Mouse (Mus musculus) MEL (cell line): ENCODE data around the gene Syp. TPM values are rescaled to one million over a fixed set of nuclear protein-coding genes. Genes with fewer than 3 reads are reported as not detected.

Experiments
- DNase-seq: peaks from one replicate; pipeline ENCODE4 v3.0.0; 2011; ENCODE audit warnings: low read depth, low spot score
- H3K27ac ChIP-seq: 2 replicates; pipeline ENCODE4 v1.5.1; 2012; ENCODE audit warnings: low read depth, mild to moderate bottlenecking, control low read depth, low read length, moderate library complexity; ENCODE audit not compliant: control insufficient read depth
- H3K27me3 ChIP-seq, 2 experiments: fragments of 150-350 bp in 1 of 2; sonication (generic) in 1 of 2; 2 replicates each; pipeline ENCODE4 v1.6.1; 2012; ENCODE audit warnings: low read length in 2 of 2, mild to moderate bottlenecking in 2 of 2, improper control_type of control experiment in 1 of 2, moderate library complexity in 1 of 2; ENCODE audit not compliant: insufficient read depth in 2 of 2, control insufficient read depth in 1 of 2
- H3K36me3 ChIP-seq, 2 experiments: 2 replicates each; pipeline ENCODE4 v1.6.1; 2012 to 2014; ENCODE audit warnings: low read length in 2 of 2, improper control_type of control experiment in 1 of 2, inconsistent platforms in 1 of 2, mild to moderate bottlenecking in 1 of 2; ENCODE audit not compliant: insufficient read depth in 2 of 2, control insufficient read depth in 1 of 2
- H3K4me1 ChIP-seq, 2 experiments: fragments of 150-350 bp in 1 of 2; sonication (generic) in 1 of 2; 2 replicates each; pipeline ENCODE4 v1.6.1; 2012; ENCODE audit warnings: low read length in 2 of 2, improper control_type of control experiment in 1 of 2, mild to moderate bottlenecking in 1 of 2; ENCODE audit not compliant: insufficient read depth in 2 of 2, control insufficient read depth in 1 of 2
- H3K4me3 ChIP-seq, 2 experiments: fragments of 150-350 bp in 1 of 2; sonication (generic) in 1 of 2; 2 replicates each; pipeline ENCODE4 v1.5.1; 2012; ENCODE audit warnings: low read depth in 2 of 2, low read length in 2 of 2, mild to moderate bottlenecking in 2 of 2, moderate library complexity in 2 of 2, control low read depth in 1 of 2, improper control_type of control experiment in 1 of 2; ENCODE audit not compliant: control insufficient read depth in 1 of 2, insufficient read depth in 1 of 2
- H3K79me2 ChIP-seq: 2 replicates; pipeline ENCODE4 v1.6.1; 2012; ENCODE audit warnings: mild to moderate bottlenecking, low read length, moderate library complexity; ENCODE audit not compliant: control insufficient read depth, poor library complexity, insufficient read depth
- H3K9ac ChIP-seq: 2 replicates; pipeline ENCODE4 v1.6.1; 2012; ENCODE audit warnings: low read depth, mild to moderate bottlenecking, control low read depth, low read length, moderate library complexity; ENCODE audit not compliant: control insufficient read depth, poor library complexity, severe bottlenecking
- H3K9me3 ChIP-seq: fragments of 150-350 bp; sonication (generic); replicated peaks from 2 replicates; pipeline ENCODE4 v1.6.1; 2012; ENCODE audit warnings: mild to moderate bottlenecking, low read length, improper control_type of control experiment, moderate library complexity; ENCODE audit not compliant: insufficient read depth
- BHLHE40 ChIP-seq: IDR thresholded peaks from 2 replicates; pipeline ENCODE4 v1.6.1; 2012; ENCODE audit warnings: low read depth, mild to moderate bottlenecking, inconsistent platforms, low read length, improper control_type of control experiment, borderline replicate concordance
- CTCF ChIP-seq, 3 experiments: IDR thresholded peaks in 2 of 3; conservative IDR thresholded peaks in 1 of 3; 2 replicates each; pipeline ENCODE4 v1.5.1; 2011 to 2012; ENCODE audit warnings: low read length in 3 of 3, low read depth in 2 of 3, mild to moderate bottlenecking in 2 of 3, improper control_type of control experiment in 1 of 3, inconsistent platforms in 1 of 3, mixed read lengths in 1 of 3, moderate library complexity in 1 of 3; ENCODE audit not compliant: control insufficient read depth in 1 of 3, insufficient read depth in 1 of 3, poor library complexity in 1 of 3, severe bottlenecking in 1 of 3
- EP300 ChIP-seq, 2 experiments: IDR thresholded peaks; 2 replicates each; pipeline ENCODE4 v1.6.1; 2011; ENCODE audit warnings: improper control_type of control experiment in 2 of 2, low read length in 2 of 2, low read depth in 1 of 2, mild to moderate bottlenecking in 1 of 2
- GABPA ChIP-seq: IDR thresholded peaks from 2 replicates; pipeline ENCODE4 v1.6.1; 2012; ENCODE audit warnings: low read depth, mild to moderate bottlenecking, inconsistent platforms, low read length, improper control_type of control experiment, moderate library complexity
- GATA1 ChIP-seq: IDR thresholded peaks from 2 replicates; pipeline ENCODE4 v1.6.1; 2011; ENCODE audit warnings: low read depth, low read length, improper control_type of control experiment
- HCFC1 ChIP-seq: IDR thresholded peaks from 2 replicates; pipeline ENCODE4 v1.6.1; 2012; ENCODE audit warnings: low read depth, mild to moderate bottlenecking, inconsistent platforms, low read length, improper control_type of control experiment, moderate library complexity
- JUND ChIP-seq: IDR thresholded peaks from 2 replicates; pipeline ENCODE4 v1.6.1; 2011; ENCODE audit warnings: low read depth, mild to moderate bottlenecking, improper control_type of control experiment, low read length
- MAZ ChIP-seq: IDR thresholded peaks from 2 replicates; pipeline ENCODE4 v1.6.1; 2012; ENCODE audit warnings: low read depth, mild to moderate bottlenecking, inconsistent platforms, low read length, improper control_type of control experiment
- MEF2A ChIP-seq: IDR thresholded peaks from 2 replicates; pipeline ENCODE4 v1.6.1; 2014; ENCODE audit warnings: low read depth, mild to moderate bottlenecking, inconsistent platforms, low read length, improper control_type of control experiment; ENCODE audit not compliant: poor library complexity, insufficient replicate concordance, severe bottlenecking; ENCODE audit errors: extremely low read depth
- MXI1 ChIP-seq: IDR thresholded peaks from 2 replicates; pipeline ENCODE4 v1.6.1; 2011; ENCODE audit warnings: mild to moderate bottlenecking, low read depth, low read length, improper control_type of control experiment
- MYC ChIP-seq: IDR thresholded peaks from 2 replicates; pipeline ENCODE4 v1.6.1; 2011; ENCODE audit warnings: low read depth, mild to moderate bottlenecking, low read length, improper control_type of control experiment, moderate library complexity
- NELFE ChIP-seq: IDR thresholded peaks from 2 replicates; pipeline ENCODE4 v1.6.1; 2011; ENCODE audit warnings: low read depth, low read length, improper control_type of control experiment
- POLR2AphosphoS2 ChIP-seq: IDR thresholded peaks from 2 replicates; pipeline ENCODE4 v1.6.1; 2011; ENCODE audit warnings: low read length, improper control_type of control experiment
- POLR2AphosphoS5 ChIP-seq: IDR thresholded peaks from 2 replicates; pipeline ENCODE4 v1.6.1; 2012; ENCODE audit warnings: low read depth, borderline replicate concordance, mild to moderate bottlenecking, inconsistent platforms, low read length, moderate library complexity, mixed read lengths
- RAD21 ChIP-seq: IDR thresholded peaks from 2 replicates; pipeline ENCODE4 v1.6.1; 2011; ENCODE audit warnings: mild to moderate bottlenecking, low read depth, low read length, improper control_type of control experiment
- SMC3 ChIP-seq: IDR thresholded peaks from 2 replicates; pipeline ENCODE4 v1.6.1; 2011; ENCODE audit warnings: low read depth, low read length, improper control_type of control experiment
- TAL1 ChIP-seq: IDR thresholded peaks from 2 replicates; pipeline ENCODE4 v1.6.1; 2012; ENCODE audit warnings: mild to moderate bottlenecking, inconsistent platforms, low read length, moderate library complexity, mixed read lengths
- TBP ChIP-seq: IDR thresholded peaks from 2 replicates; pipeline ENCODE4 v1.8.0; 2011; ENCODE audit warnings: low read depth, low read length, improper control_type of control experiment
- TCF12 ChIP-seq: IDR thresholded peaks from 2 replicates; pipeline ENCODE4 v1.6.1; 2014; ENCODE audit warnings: low read depth, mild to moderate bottlenecking, inconsistent platforms, low read length, improper control_type of control experiment, moderate library complexity
- UBTF ChIP-seq: IDR thresholded peaks from 2 replicates; pipeline ENCODE4 v1.6.1; 2012; ENCODE audit warnings: low read depth, mild to moderate bottlenecking, inconsistent platforms, low read length, improper control_type of control experiment, moderate library complexity, borderline replicate concordance; ENCODE audit not compliant: insufficient read depth
- USF2 ChIP-seq, 2 experiments: IDR thresholded peaks; 2 replicates each; pipeline ENCODE4 v1.6.1; 2011 to 2012; ENCODE audit warnings: improper control_type of control experiment in 2 of 2, low read length in 2 of 2, borderline replicate concordance in 1 of 2, inconsistent platforms in 1 of 2, low read depth in 1 of 2, mild to moderate bottlenecking in 1 of 2; ENCODE audit not compliant: insufficient read depth in 1 of 2
- ZC3H11A ChIP-seq: IDR thresholded peaks from 2 replicates; pipeline ENCODE4 v1.6.1; 2012; ENCODE audit warnings: low read depth, mild to moderate bottlenecking, inconsistent platforms, low read length, improper control_type of control experiment
- ZKSCAN1 ChIP-seq: IDR thresholded peaks from 2 replicates; pipeline ENCODE4 v1.6.1; 2012; ENCODE audit warnings: low read depth, mild to moderate bottlenecking, inconsistent platforms, low read length, improper control_type of control experiment, moderate library complexity
- ZNF384 ChIP-seq: IDR thresholded peaks from 2 replicates; pipeline ENCODE4 v1.6.1; 2012; ENCODE audit warnings: low read depth, mild to moderate bottlenecking, inconsistent platforms, low read length, improper control_type of control experiment
- polyA plus RNA-seq, 2 experiments: library from polyadenylated mRNA; stranded (reverse) in 1 of 2; unstranded in 1 of 2; fragments of >175 nt in 1 of 2; fragments of >200 nt in 1 of 2; gene quantifications; 2 replicates each; pipeline versions ENCODE4 v1.2.1 to v1.2.4; 2012; ENCODE audit warnings: low replicate concordance in 2 of 2, low read depth in 1 of 2; ENCODE audit not compliant: insufficient read length in 2 of 2, insufficient read depth in 1 of 2, missing spikeins in 1 of 2
- total RNA-seq: library from RNA; depleted of rRNA; stranded (reverse); fragments of 300-350 nt; gene quantifications from 2 replicates; pipeline ENCODE4 v1.2.3, GENCODE M21; 2012

Syp gene
- total and polyA plus RNA-seq, 3 experiments = 0.54 to 2.3 TPM; not detected in 1

DNA sequence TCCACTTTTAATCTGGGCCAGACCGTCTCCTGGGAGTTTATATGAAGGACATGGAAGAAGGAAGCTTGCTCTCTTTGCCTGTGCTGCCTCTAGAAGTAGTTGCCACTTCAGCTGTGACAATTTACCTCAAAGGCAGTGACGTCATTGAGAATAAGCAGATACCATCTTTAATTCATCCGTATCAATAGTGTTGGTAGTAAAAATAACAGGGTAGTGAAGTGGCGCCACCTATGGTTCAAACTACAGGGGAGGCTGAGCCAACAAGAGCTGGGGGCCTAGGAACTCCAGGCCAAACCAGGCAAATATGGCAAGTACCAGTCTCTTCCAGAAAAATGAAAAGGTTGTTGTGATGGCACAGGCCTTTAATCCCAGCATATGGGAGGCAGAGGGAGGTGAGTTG is 54.6 kb downstream of the Syp start:
- Histone ChIP-seq H3K9ac (no peak overlapping the region), H3K4me1 (no peaks in the 10 kb centered on the region), H3K4me3 (no peak overlapping the region), H3K79me2 (peaks cover 8% of the 10 kb centered on the region), H3K36me3 (0 out of 4 replicates have a peak, but pooled peaks cover 0 to 2% of the 10 kb centered on the region in 2 experiments), H3K27ac (no peak overlapping the region), H3K9me3 (no peaks in the 10 kb centered on the region), H3K27me3 (peaks cover 19% of the 10 kb centered on the region in 2 experiments)
- peak; percentile 72 for DNase-seq
- no peak for TF ChIP-seq MEF2A
- peak; percentile 61 to 83 (median 67) for TF ChIP-seq CTCF (IDR thresholded peaks at IDR 0.05 in 2 of 3, conservative IDR thresholded peaks at IDR 0.05 in 1 of 3; ENCODE audit: control insufficient read depth in 1 of 3, insufficient read depth in 1 of 3, low read depth in 2 of 3, low read length in 3 of 3, poor library complexity in 1 of 3, severe bottlenecking in 1 of 3)
- TF ChIP-seq POLR2AphosphoS2 = no peak
- peak; percentile 83 for TF ChIP-seq RAD21
- 0 out of 2 replicates have a peak, but pooled peaks have one; percentile 43 for TF ChIP-seq GATA1
- TF ChIP-seq MXI1 = no peak
- TF ChIP-seq ZC3H11A = peak; percentile 74
- TF ChIP-seq POLR2AphosphoS5 = no peak
- no peak for TF ChIP-seq USF2 (IDR thresholded peaks at IDR 0.05; ENCODE audit: borderline replicate concordance in 1 of 2, insufficient read depth in 1 of 2, low read depth in 1 of 2, low read length in 2 of 2)
- no peak for TF ChIP-seq UBTF
- TF ChIP-seq HCFC1 = 0 out of 2 replicates have a peak, but pooled peaks have one; percentile 41
- TF ChIP-seq MYC = no peak
- peak; percentile 78 for TF ChIP-seq SMC3
- TF ChIP-seq TAL1 = no peak
- no peak for TF ChIP-seq MAZ
- TF ChIP-seq BHLHE40 = 0 out of 2 replicates have a peak, but pooled peaks have one; percentile 38
- TF ChIP-seq JUND = 0 out of 2 replicates have a peak, but pooled peaks have one; percentile 32
- TF ChIP-seq ZKSCAN1 = no peak
- TF ChIP-seq ZNF384 = peak; percentile 40; the same call in 1 of the 2 replicates

GRCm38 (mm10) chrX:7696520-7696919 is 58.2 kb downstream of the Syp start:
- peaks cover 23% of the 10 kb centered on the region for H3K79me2 ChIP-seq
- peaks cover 0 to 6% of the 10 kb centered on the region in 2 experiments; a peak in 2 of 4 replicates for H3K36me3 ChIP-seq
- DNase-seq = no peak
- no peaks in the 10 kb centered on the region for H3K9me3 ChIP-seq
- H3K4me1 ChIP-seq = peaks cover 0 to 9% of the 10 kb centered on the region in 2 experiments; a peak in 1 of 4 replicates
- H3K4me3 ChIP-seq = peak overlapping the region; percentile 20 to 38
- H3K27me3 ChIP-seq = no peaks in the 10 kb centered on the region
- H3K9ac ChIP-seq = peak overlapping the region; percentile 33; the same call in 1 of the 2 replicates
- no peak overlapping the region for H3K27ac ChIP-seq
- TF ChIP-seq GABPA = no peak
- TF ChIP-seq MYC = no peak
- no peak for TF ChIP-seq CTCF (IDR thresholded peaks at IDR 0.05 in 2 of 3, conservative IDR thresholded peaks at IDR 0.05 in 1 of 3; ENCODE audit: control insufficient read depth in 1 of 3, insufficient read depth in 1 of 3, low read depth in 2 of 3, low read length in 3 of 3, poor library complexity in 1 of 3, severe bottlenecking in 1 of 3)
- no peak for TF ChIP-seq NELFE
- TF ChIP-seq EP300 (IDR thresholded peaks at IDR 0.05; ENCODE audit: low read depth in 1 of 2, low read length in 2 of 2) = no peak
- TF ChIP-seq GATA1 = no peak
- TF ChIP-seq TBP = no peak
- no peak for TF ChIP-seq TCF12
- no peak for TF ChIP-seq ZC3H11A
- no peak for TF ChIP-seq TAL1
